In the genomic region with DNA sequence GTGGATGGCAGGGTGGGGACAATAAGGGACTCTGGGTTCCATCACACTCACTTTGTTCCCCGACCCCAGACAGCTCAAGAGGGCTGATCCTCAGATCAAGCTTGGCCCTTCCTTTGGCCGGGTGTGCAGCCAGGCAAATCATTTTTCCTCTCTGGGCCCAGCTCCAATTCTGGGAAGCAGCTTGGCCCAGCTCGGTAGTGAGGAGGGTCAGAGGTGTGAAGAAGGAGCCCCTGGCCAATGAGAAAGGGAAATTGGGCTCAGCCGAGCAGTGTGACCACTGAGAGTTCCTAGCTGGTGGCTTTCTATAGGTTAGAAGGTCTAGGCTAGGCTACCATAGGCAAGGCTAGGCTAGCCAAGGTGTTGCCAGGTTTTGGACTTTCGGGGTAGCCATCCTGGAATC, we compare ENCODE assay signal across 12 mouse cellular contexts. TPM values are rescaled to one million over a fixed set of nuclear protein-coding genes. Genes with fewer than 3 reads are reported as not detected.
DNase-seq lines count a peak whose midpoint lies in the region; ATAC-seq and TF ChIP-seq lines count a peak whose summit lies in the region.
"Had no signal": no experiment of that assay in that cellular context is flagged by ENCODE, and none has a peak within 500 bp of the region (broad histone marks: within the 10 kb centered on the region; RNA-seq: fewer than 3 reads in every experiment).

No protein-coding gene starts in this region.

- H3K9ac ChIP-seq in hindbrain, postnatal 0 days (replicated peaks; ENCODE audit: low read length), result peak overlapping the region; percentile 31

- TF ChIP-seq POLR2A in cerebellum, adult 2 months (IDR thresholded peaks at IDR 0.05; ENCODE audit: borderline replicate concordance, insufficient read depth, low read length), result no peak

- peak overlapping the region; percentile 75 for H3K4me2 ChIP-seq in hindbrain, postnatal 0 days (ENCODE audit: low read depth, low read length)
- H3K4me2 ChIP-seq: liver, embryonic 11.5 days; midbrain, embryonic 13.5 days had no signal

- H3K27me3 ChIP-seq in cerebellum, adult 2 months (ENCODE audit: control insufficient read depth, insufficient read depth, low read length), result no peaks in the 10 kb centered on the region
- H3K27me3 ChIP-seq in hindbrain, postnatal 0 days (ENCODE audit: insufficient read depth, low read length), result no peaks in the 10 kb centered on the region

- no peaks in the 10 kb centered on the region for H3K9me3 ChIP-seq in hindbrain, postnatal 0 days (ENCODE audit: low read length)
- H3K9me3 ChIP-seq: midbrain, embryonic 13.5 days had no signal

- WGBS in cerebellum, adult 2 months, result 5% methylated on average over 5 of the region's 5 CpGs
- 29% methylated on average over 5 of the region's 5 CpGs for WGBS in hindbrain, postnatal 0 days

- peak overlapping the region; percentile 95 for H3K27ac ChIP-seq in cerebellum, adult 2 months (ENCODE audit: insufficient read depth, low read length)
- H3K27ac ChIP-seq in hindbrain, postnatal 0 days, result peak overlapping the region; percentile 56; the same call in 1 of the 2 replicates
- H3K27ac ChIP-seq: midbrain, embryonic 13.5 days had no signal

- peak; percentile 44 for DNase-seq in adrenal gland, postnatal 10 days
- DNase-seq in adrenal gland, adult (ENCODE audit: inconsistent age in 2 of 2, low spot score in 1 of 2), result no peak
- peak; percentile 75 for DNase-seq in left cerebral cortex, postnatal 4 days
- DNase-seq in left cerebral cortex, adult 9 months (ENCODE audit: low spot score in 2 of 2), result no peak
- peak; percentile 84 to 89 for DNase-seq in cerebellum, adult 2 months
- peak; percentile 69 for DNase-seq in hindbrain, postnatal 0 days (ENCODE audit: low spot score)
- no peak for DNase-seq in embryo, embryonic 10.5 days (ENCODE audit: low spot score)
- DNase-seq in ovary, postnatal 10 days (ENCODE audit: low spot score), result no peak
- DNase-seq: heart, postnatal 36 days; thymus, postnatal 36 days had no signal

- peak; percentile 33 for ATAC-seq in hindbrain, postnatal 0 days
- ATAC-seq: midbrain, embryonic 13.5 days had no signal

- peak overlapping the region; percentile 85 for H3K4me3 ChIP-seq in cerebellum, adult 2 months (replicated peaks; ENCODE audit: insufficient read depth, low read depth, low read length)
- no peak overlapping the region for H3K4me3 ChIP-seq in hindbrain, postnatal 0 days (ENCODE audit: low read length)
- H3K4me3 ChIP-seq: midbrain, embryonic 13.5 days had no signal

- TF ChIP-seq CTCF in cerebellum, adult 2 months (IDR thresholded peaks at IDR 0.05; ENCODE audit: borderline replicate concordance, insufficient read depth, low read depth, low read length), result no peak
- no peak for TF ChIP-seq CTCF in hindbrain, postnatal 0 days (IDR thresholded peaks at IDR 0.05; ENCODE audit: low read depth)

- H3K36me3 ChIP-seq in hindbrain, postnatal 0 days (ENCODE audit: insufficient read depth, low read length), result no peaks in the 10 kb centered on the region
- H3K36me3 ChIP-seq: midbrain, embryonic 13.5 days had no signal

- intact Hi-C loops in left cerebral cortex, postnatal 4 days (cut with DNase I), result no loop called here

- H3K4me1 ChIP-seq in cerebellum, adult 2 months (ENCODE audit: control insufficient read depth, insufficient read depth, low read length), result peaks cover 52% of the 10 kb centered on the region
- peaks cover 37% of the 10 kb centered on the region for H3K4me1 ChIP-seq in hindbrain, postnatal 0 days (ENCODE audit: insufficient read depth, low read length)

RNA-seq across cellular contexts. Expression of a gene that starts 3.2 kb away (rescaled TPM):
- 10 to 100 TPM; 31.3 to 48.5 TPM for total RNA-seq in adrenal gland, postnatal 10 days (2021)
- total RNA-seq in left cerebral cortex, postnatal 4 days (2021), result 100 to 1,000 TPM; 147 to 164 TPM
- 396 and 425 TPM in 2 replicates for polyA plus RNA-seq in cerebellum, adult 2 months (2012; rRNA removed)
- total RNA-seq in hindbrain, postnatal 0 days (2014; rRNA removed), result 277 and 282 TPM in 2 replicates
- 105 and 110 TPM in 2 replicates for polyA plus RNA-seq in hindbrain, postnatal 0 days (2015; fragmentation: Nextera tagmentation; extraction: Ambion mirVana)

Comparison
In these comparisons a context has a peak if more than half of its experiments do, and no peak if none do; other contexts are left out.
1. DNase-seq: peak in adrenal gland, postnatal 10 days (single experiment), left cerebral cortex, postnatal 4 days (single experiment), cerebellum, adult 2 months (2 of 2) and hindbrain, postnatal 0 days (single experiment); none in adrenal gland, adult (0 of 2), left cerebral cortex, adult 9 months (0 of 2), embryo, embryonic 10.5 days (single experiment) and ovary, postnatal 10 days (single experiment).